Mouse (Mus musculus) right cerebral cortex, postnatal 25 days (tissue): ENCODE data around the gene Hbb-bh1.
"Not testable (repeated sequence)": the region's sequence is repeated elsewhere in the genome, so short reads cannot be mapped to it uniquely, and the experiment has no call there.

ENCODE experiments used
- DNase-seq: peaks from one replicate; pipeline ENCODE4 v3.0.0; 2022

Hbb-bh1 gene

GRCm38 (mm10) chr7:103811223-103811845 is 31.6 kb downstream of the Hbb-bh1 start:
- DNase-seq = no peak

GRCm38 (mm10) chr7:103810746-103811145 is 32.2 kb downstream of the Hbb-bh1 start:
- no peak for DNase-seq

- DNase-seq = no peak
These were observed 32.7 kb downstream of the Hbb-bh1 start for GRCm38 (mm10) chr7:103810296-103810695.

- DNase-seq = no peak
These were observed 33.2 kb downstream of the Hbb-bh1 start for GRCm38 (mm10) chr7:103809801-103810155.

GRCm38 (mm10) chr7:103808971-103809800 is 33.8 kb downstream of the Hbb-bh1 start:
- no peak for DNase-seq

- DNase-seq = not testable (repeated sequence)
These were observed 34.8 kb downstream of the Hbb-bh1 start for GRCm38 (mm10) chr7:103808120-103808519.

GRCm38 (mm10) chr7:103806856-103807255 is 36.1 kb downstream of the Hbb-bh1 start:
- no peak for DNase-seq

- no peak for DNase-seq
These were observed 50.1 kb downstream of the Hbb-bh1 start for GRCm38 (mm10) chr7:103792669-103793388.

- DNase-seq = no peak
These were observed 51.2 kb downstream of the Hbb-bh1 start, which contains the start of gene Olfr67 for GRCm38 (mm10) chr7:103791721-103792120. Gene Olfr67 (minus strand): TSS chr7:103791821.
